In the genomic region with DNA sequence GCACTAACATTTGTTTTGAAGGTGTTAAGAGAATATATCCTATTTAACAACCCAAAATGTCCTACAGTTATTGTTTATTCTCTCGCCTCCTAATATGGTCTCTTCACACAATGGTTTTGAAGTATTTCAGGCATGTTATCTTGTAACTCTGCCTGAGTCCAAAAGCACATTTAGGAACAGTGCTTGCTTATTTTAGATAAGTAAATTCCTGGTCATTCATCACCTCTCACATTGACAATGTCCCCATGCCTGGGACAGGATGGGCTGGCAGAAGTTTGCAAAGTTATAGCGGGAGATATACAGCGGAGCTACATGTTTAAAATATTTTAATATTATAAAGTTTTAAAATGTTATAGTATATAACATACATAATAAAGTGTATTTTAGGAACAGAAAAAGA, we compare ENCODE assay signal across 20 mouse cellular contexts.
"Had no signal": no experiment of that assay in that cellular context is flagged by ENCODE, and none has a peak within 500 bp of the region (broad histone marks: within the 10 kb centered on the region; RNA-seq: fewer than 3 reads in every experiment).

No protein-coding gene starts in this region.

- H3K4me1 ChIP-seq: limb, embryonic 12.5 days; limb, embryonic 15.5 days; midbrain, embryonic 12.5 days; midbrain, embryonic 15.5 days; neural tube, embryonic 12.5 days; neural tube, embryonic 15.5 days; stomach, embryonic 15.5 days had no signal

- H3K9ac ChIP-seq: limb, embryonic 12.5 days; limb, embryonic 15.5 days; liver, embryonic 14.5 days; liver, postnatal 0 days; lung, embryonic 14.5 days; midbrain, embryonic 12.5 days; midbrain, embryonic 15.5 days; neural tube, embryonic 12.5 days; neural tube, embryonic 15.5 days; stomach, embryonic 15.5 days had no signal

- ATAC-seq: liver, postnatal 0 days; lung, postnatal 0 days; midbrain, embryonic 15.5 days had no signal

- H3K27ac ChIP-seq: left cerebral cortex, adult 2 months; limb, embryonic 12.5 days; limb, embryonic 15.5 days; liver, embryonic 14.5 days; macrophage; midbrain, embryonic 12.5 days; midbrain, embryonic 15.5 days; neural tube, embryonic 12.5 days; neural tube, embryonic 15.5 days; stomach, embryonic 15.5 days had no signal

- H3K4me3 ChIP-seq: left cerebral cortex, adult 2 months; limb, embryonic 12.5 days; limb, embryonic 15.5 days; midbrain, embryonic 12.5 days; midbrain, embryonic 15.5 days; neural tube, embryonic 12.5 days; neural tube, embryonic 15.5 days; stomach, embryonic 15.5 days had no signal

- DNase-seq: kidney, postnatal 25 days; layer of hippocampus, postnatal 36 days; liver, postnatal 0 days; lung, embryonic 14.5 days; right cerebral cortex, adult 18-20 months; right cerebral cortex, postnatal 14 days; spleen, adult 18-20 months; thymus, postnatal 36 days had no signal

- H3K4me2 ChIP-seq: limb, embryonic 12.5 days; limb, embryonic 15.5 days; liver, embryonic 11.5 days; lung, embryonic 14.5 days; midbrain, embryonic 12.5 days; midbrain, embryonic 15.5 days; neural tube, embryonic 12.5 days; neural tube, embryonic 15.5 days; stomach, embryonic 15.5 days had no signal

- H3K36me3 ChIP-seq: limb, embryonic 12.5 days; limb, embryonic 15.5 days; midbrain, embryonic 12.5 days; midbrain, embryonic 15.5 days; neural tube, embryonic 12.5 days; neural tube, embryonic 15.5 days; stomach, embryonic 15.5 days had no signal

- H3K9me3 ChIP-seq: limb, embryonic 12.5 days; limb, embryonic 15.5 days; midbrain, embryonic 12.5 days; midbrain, embryonic 15.5 days; neural tube, embryonic 12.5 days; neural tube, embryonic 15.5 days; stomach, embryonic 15.5 days had no signal

- H3K27me3 ChIP-seq: limb, embryonic 12.5 days; limb, embryonic 15.5 days; midbrain, embryonic 12.5 days; midbrain, embryonic 15.5 days; neural tube, embryonic 12.5 days; neural tube, embryonic 15.5 days; stomach, embryonic 15.5 days had no signal
